In genomic region chr1:133100980-133101798, GRCm38 (mm10) we compare ENCODE assay signal across 8 mouse cellular contexts. TPM values are rescaled to one million over a fixed set of nuclear protein-coding genes. Genes with fewer than 3 reads are reported as not detected.
DNase-seq lines count a peak whose midpoint lies in the region; ATAC-seq and TF ChIP-seq lines count a peak whose summit lies in the region.

No protein-coding gene starts in this region.

- DNase-seq in MEL (ENCODE audit: low read depth, low spot score), result peak; percentile 85
- DNase-seq in c-Kit-positive CD71-negative TER-119-negative erythroid progenitor cells, embryonic 14.5 days (ENCODE audit: low read depth), result peak; percentile 56
- peak; percentile 83 for DNase-seq in heart, postnatal 4 days
- DNase-seq in layer of hippocampus, adult 9-11 months, result peak; percentile 68
- peak; percentile 82 for DNase-seq in lung, postnatal 10 days
- peak; percentile 51 to 72 for DNase-seq in right cerebral cortex, postnatal 36 days (ENCODE audit: low spot score in 2 of 2)
- peak; percentile 67 for DNase-seq in yolk sac, embryonic 10.5 days (ENCODE audit: low spot score)

- H3K36me3 ChIP-seq in MEL (ENCODE audit: control insufficient read depth in 1 of 2, insufficient read depth in 2 of 2, low read length in 2 of 2), result no peaks in the 10 kb centered on the region; a peak in 1 of 4 replicates
- H3K36me3 ChIP-seq in forebrain, embryonic 12.5 days (replicated peaks), result peaks cover 96% of the 10 kb centered on the region

- no peaks in the 10 kb centered on the region for H3K79me2 ChIP-seq in MEL (ENCODE audit: control insufficient read depth, insufficient read depth, low read length, poor library complexity)

- peaks cover 0 to 4% of the 10 kb centered on the region in 2 experiments; a peak in 1 of 4 replicates for H3K4me1 ChIP-seq in MEL (ENCODE audit: control insufficient read depth in 1 of 2, insufficient read depth in 2 of 2, low read length in 2 of 2)
- no peaks in the 10 kb centered on the region for H3K4me1 ChIP-seq in forebrain, embryonic 12.5 days

- peak; percentile 47 for TF ChIP-seq RAD21 in MEL (IDR thresholded peaks at IDR 0.05; ENCODE audit: low read depth, low read length)

- WGBS in forebrain, embryonic 12.5 days, result 39% methylated on average over 17 of the region's 17 CpGs

- H3K9ac ChIP-seq in MEL (ENCODE audit: control insufficient read depth, low read depth, low read length, poor library complexity, severe bottlenecking), result no peak overlapping the region
- no peak overlapping the region for H3K9ac ChIP-seq in forebrain, embryonic 12.5 days

- TF ChIP-seq EP300 in MEL (IDR thresholded peaks at IDR 0.05; ENCODE audit: low read depth in 1 of 2, low read length in 2 of 2), result no peak

- no peak overlapping the region for H3K4me3 ChIP-seq in MEL (ENCODE audit: control insufficient read depth in 1 of 2, insufficient read depth in 1 of 2, low read depth in 2 of 2, low read length in 2 of 2)
- no peak overlapping the region for H3K4me3 ChIP-seq in forebrain, embryonic 12.5 days (replicated peaks)

- no peaks in the 10 kb centered on the region for H3K9me3 ChIP-seq in MEL (replicated peaks; ENCODE audit: insufficient read depth, low read length)
- no peaks in the 10 kb centered on the region for H3K9me3 ChIP-seq in forebrain, embryonic 12.5 days

- no peaks in the 10 kb centered on the region for H3K27me3 ChIP-seq in MEL (ENCODE audit: control insufficient read depth in 1 of 2, insufficient read depth in 2 of 2, low read length in 2 of 2)
- H3K27me3 ChIP-seq in forebrain, embryonic 12.5 days, result no peaks in the 10 kb centered on the region

- H3K4me2 ChIP-seq in forebrain, embryonic 12.5 days, result no peak overlapping the region

- ATAC-seq in forebrain, embryonic 12.5 days (ENCODE audit: low FRiP score), result peak; percentile 60

- H3K27ac ChIP-seq in MEL (ENCODE audit: control insufficient read depth, low read depth, low read length), result no peak overlapping the region
- no peak overlapping the region for H3K27ac ChIP-seq in forebrain, embryonic 12.5 days

- TF ChIP-seq POLR2A in MEL (IDR thresholded peaks at IDR 0.05; ENCODE audit: control insufficient read depth in 1 of 2, insufficient read depth in 1 of 2, low read depth in 1 of 2, low read length in 2 of 2, poor library complexity in 1 of 2), result no peak

- peak; percentile 57 to 93 (median 84) for TF ChIP-seq CTCF in MEL (IDR thresholded peaks at IDR 0.05 in 2 of 3, conservative IDR thresholded peaks at IDR 0.05 in 1 of 3; ENCODE audit: control insufficient read depth in 1 of 3, insufficient read depth in 1 of 3, low read depth in 2 of 3, low read length in 3 of 3, poor library complexity in 1 of 3, severe bottlenecking in 1 of 3)

TF ChIP-seq in MEL, 35 proteins besides CTCF, POLR2A, EP300 and RAD21:
- peak; percentile 81 for TF ChIP-seq SMC3 (IDR thresholded peaks at IDR 0.05; ENCODE audit: low read depth, low read length)
- no peak for TF ChIP-seq TCF12 (IDR thresholded peaks at IDR 0.05; ENCODE audit: low read depth, low read length)
- TF ChIP-seq TAL1 (IDR thresholded peaks at IDR 0.05; ENCODE audit: low read length), result no peak
- TF ChIP-seq HCFC1 (IDR thresholded peaks at IDR 0.05; ENCODE audit: low read depth, low read length), result no peak
- peak; percentile 22; the same call in 1 of the 2 replicates for TF ChIP-seq ZC3H11A (IDR thresholded peaks at IDR 0.05; ENCODE audit: low read depth, low read length)
- TF ChIP-seq CHD2 (IDR thresholded peaks at IDR 0.05; ENCODE audit: low read length), result no peak
- TF ChIP-seq ELF1 (IDR thresholded peaks at IDR 0.05; ENCODE audit: low read depth, low read length), result no peak
- no peak for TF ChIP-seq TBP (IDR thresholded peaks at IDR 0.05; ENCODE audit: low read depth, low read length)
- TF ChIP-seq MEF2A (IDR thresholded peaks at IDR 0.05; ENCODE audit: extremely low read depth, insufficient replicate concordance, low read depth, low read length, poor library complexity, severe bottlenecking), result no peak
- TF ChIP-seq ZMIZ1 (IDR thresholded peaks at IDR 0.05; ENCODE audit: low read depth, low read length), result no peak
- no peak for TF ChIP-seq MYB (IDR thresholded peaks at IDR 0.05; ENCODE audit: low read depth, low read length)
- no peak for TF ChIP-seq NRF1 (IDR thresholded peaks at IDR 0.05; ENCODE audit: insufficient read depth, low read depth, low read length, poor library complexity, severe bottlenecking)
- no peak for TF ChIP-seq POLR2AphosphoS2 (IDR thresholded peaks at IDR 0.05; ENCODE audit: low read length)
- TF ChIP-seq SIN3A (IDR thresholded peaks at IDR 0.05; ENCODE audit: low read length), result no peak
- TF ChIP-seq ZNF384 (IDR thresholded peaks at IDR 0.05; ENCODE audit: low read depth, low read length), result peak; percentile 83

RNA-seq across cellular contexts. Expression of gene Ppp1r15b, which starts 29.8 kb away (rescaled TPM):
- total RNA-seq in MEL (2012; rRNA removed), result 53.1 and 60.9 TPM in 2 replicates
- 10 to 100 TPM in 1 of 2 experiments, not detected in 1; 56.3 TPM for polyA plus RNA-seq in MEL (2012; ENCODE audit: insufficient read depth in 1 of 2, insufficient read length in 2 of 2, low read depth in 1 of 2, low replicate concordance in 2 of 2, missing spikeins in 1 of 2)
- polyA plus RNA-seq in forebrain, embryonic 12.5 days (2016; fragmentation: Nextera tagmentation; extraction: Ambion mirVana), result 58.3 and 63.5 TPM in 2 replicates
- total RNA-seq in heart, postnatal 4 days (2021), result 10 to 100 TPM; 41.6 to 44.4 TPM

RNA-seq across cellular contexts. Expression of gene Pik3c2b, which starts 55.7 kb away (rescaled TPM):
- total RNA-seq in MEL (2012; rRNA removed), result 2.9 TPM in 2 replicates
- 1 to 10 TPM in 1 of 2 experiments, not detected in 1; 3.2 TPM for polyA plus RNA-seq in MEL (2012; ENCODE audit: insufficient read depth in 1 of 2, insufficient read length in 2 of 2, low read depth in 1 of 2, low replicate concordance in 2 of 2, missing spikeins in 1 of 2)
- 21.3 and 22.0 TPM in 2 replicates for polyA plus RNA-seq in forebrain, embryonic 12.5 days (2016; fragmentation: Nextera tagmentation; extraction: Ambion mirVana)
- total RNA-seq in heart, postnatal 4 days (2021), result 10 to 100 TPM; 29.8 to 30.8 TPM
